Mouse (Mus musculus): Measurements from ENCODE around the gene Olfr1184.
"Not testable (repeated sequence)": the region's sequence is repeated elsewhere in the genome, so short reads cannot be mapped to it uniquely, and the experiment has no call there.

The Olfr1184 gene

GRCm38 (mm10) chr2:88483298-88483697, at the start of gene Olfr1184:
Gene Olfr1184 (plus strand): TSS chr2:88483598.
- no peak for DNase-seq

- no peak for DNase-seq
Observed at GRCm38 (mm10) chr2:88449031-88449430, 34.4 kb upstream of the Olfr1184 start, which contains the start of gene Gm13757. Gene Gm13757 (minus strand): TSS chr2:88449131.

GRCm38 (mm10) chr2:88454567-88454966, 28.8 kb upstream of the Olfr1184 start, which contains the start of gene Olfr1183:
Gene Olfr1183 (plus strand): TSS chr2:88454867.
- not testable (repeated sequence) for DNase-seq

GRCm38 (mm10) chr2:88493020-88493419, 9.6 kb downstream of the Olfr1184 start, which contains the start of gene Olfr1185-ps1:
Gene Olfr1185-ps1 (plus strand): TSS chr2:88493320.
- no peak for DNase-seq

- no peak for DNase-seq
Observed at GRCm38 (mm10) chr2:88518251-88518650, 34.9 kb downstream of the Olfr1184 start, which contains the start of gene Olfr1186. Gene Olfr1186 (plus strand): TSS chr2:88518551.

GRCm38 (mm10) chr2:88525720-88526119, 42.3 kb downstream of the Olfr1184 start:
- no peak for DNase-seq

Data from spleen, adult 18-20 months (tissue).